Mouse (Mus musculus) spleen, adult 2 months (tissue): ENCODE measurements around the gene Hagh.

Experiments
- CTCF ChIP-seq: fragments of 200-500 bp; IDR thresholded peaks from 2 replicates; pipeline ENCODE4 v1.5.1; 2011; ENCODE audit warnings: mild to moderate bottlenecking, inconsistent platforms; ENCODE audit not compliant: insufficient read depth, insufficient read length, insufficient replicate concordance; ENCODE audit errors: extremely low read depth
- POLR2A ChIP-seq: fragments of 200-500 bp; IDR thresholded peaks from 2 replicates; pipeline ENCODE4 v1.6.1; 2011; ENCODE audit warnings: low read depth, low read length, inconsistent platforms

GRCm38 (mm10) chr17:24885356-24886133 is 45.6 kb downstream of the Hagh start:
- TF ChIP-seq CTCF (no peak), POLR2A (no peak)
